Comparison of ENCODE assay signal across 9 mouse cellular contexts in the genomic region with DNA sequence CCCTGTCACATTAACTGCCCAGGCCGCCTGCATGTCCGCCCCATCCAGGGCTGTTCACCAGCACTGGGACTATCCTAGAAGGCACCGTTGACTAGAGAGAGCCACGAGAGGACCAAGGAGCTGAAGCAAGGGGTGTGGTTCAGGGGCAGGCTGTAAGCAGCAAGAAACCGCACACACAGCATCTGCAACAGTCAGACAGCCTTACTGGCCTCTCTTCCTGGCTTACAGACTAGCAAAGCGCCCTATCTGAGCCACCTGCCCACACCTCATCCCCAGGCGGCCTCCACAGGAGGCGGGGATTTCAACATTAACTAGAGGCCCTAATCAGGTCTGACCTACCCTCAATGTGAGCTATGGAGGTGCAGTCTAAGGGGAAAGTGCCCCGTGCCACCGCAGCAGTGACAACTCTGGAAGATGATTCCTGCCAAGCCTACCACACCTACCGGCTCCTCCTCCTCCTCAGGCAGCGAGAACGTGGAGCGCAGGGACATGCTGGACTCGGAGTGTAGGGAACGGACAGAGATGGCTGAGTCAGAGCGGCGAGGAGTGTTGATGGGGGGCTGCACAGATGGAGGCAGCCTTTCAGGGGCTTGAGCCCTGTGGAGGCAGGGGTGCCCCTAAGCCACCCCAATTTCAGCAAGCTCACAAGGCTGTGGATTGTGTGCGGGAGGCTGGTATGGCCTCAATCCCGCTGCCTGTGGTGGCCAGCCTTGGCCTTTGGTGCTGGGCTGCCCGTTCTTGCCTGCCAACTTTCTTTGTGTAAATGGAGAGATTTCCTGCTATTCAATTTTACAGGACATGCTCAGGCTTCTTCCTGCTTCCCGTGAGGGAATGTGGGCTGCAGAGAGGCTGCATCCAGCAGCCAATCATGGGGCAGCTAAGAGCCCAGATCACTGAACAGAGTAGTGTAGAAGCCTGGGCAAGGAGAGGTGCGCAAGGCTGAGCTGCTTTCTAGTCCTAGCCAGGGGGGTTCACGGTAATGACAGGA. TPM values are rescaled to one million over a fixed set of nuclear protein-coding genes. Genes with fewer than 3 reads are reported as not detected.
DNase-seq lines count a peak whose midpoint lies in the region; ATAC-seq and TF ChIP-seq lines count a peak whose summit lies in the region.
"Had no signal": no experiment of that assay in that cellular context is flagged by ENCODE, and none has a peak within 500 bp of the region (broad histone marks: within the 10 kb centered on the region; RNA-seq: fewer than 3 reads in every experiment).

No protein-coding gene starts in this region.

- 0 out of 2 replicates have a peak overlapping the region, but pooled peaks have one; percentile 3 for H3K9ac ChIP-seq in heart, embryonic 14.5 days (ENCODE audit: low read length)

- peak overlapping the region; percentile 80 for H3K27ac ChIP-seq in gastrocnemius, adult 2 months
- H3K27ac ChIP-seq in heart, embryonic 14.5 days (replicated peaks in 1 of 2; ENCODE audit: control insufficient read depth in 1 of 2, insufficient read depth in 1 of 2, low read depth in 2 of 2, low read length in 2 of 2): peak overlapping the region; percentile 61 to 63

- peaks cover 0 to 5% of the 10 kb centered on the region in 2 experiments; a peak in 1 of 4 replicates for H3K4me1 ChIP-seq in heart, embryonic 14.5 days (ENCODE audit: control insufficient read depth in 2 of 2, insufficient read depth in 2 of 2, low read length in 2 of 2)

- intact Hi-C loops in gastrocnemius, adult 2 months (cut with DNase I): no loop called here
- intact Hi-C loops in gastrocnemius, postnatal 36 days (cut with DNase I): no loop called here
- intact Hi-C loops in left cerebral cortex, postnatal 25 days (cut with DNase I): no loop called here

- peak overlapping the region; percentile 63 for H3K4me3 ChIP-seq in gastrocnemius, adult 2 months
- H3K4me3 ChIP-seq in heart, embryonic 14.5 days (ENCODE audit: control insufficient read depth in 1 of 2, insufficient read depth in 1 of 2, low read depth in 1 of 2, low read length in 2 of 2): no peak overlapping the region

- DNase-seq in gastrocnemius, adult 2 months: no peak
- no peak for DNase-seq in gastrocnemius, postnatal 36 days
- peak; percentile 53 for DNase-seq in kidney, postnatal 14 days
- DNase-seq in lung, postnatal 36 days: peak; percentile 73
- no peak for DNase-seq in frontal cortex, adult 2 months (ENCODE audit: extremely low spot score in 1 of 2, low spot score in 1 of 2)
- DNase-seq in left cerebral cortex, postnatal 25 days (ENCODE audit: low spot score in 2 of 2): no peak
- DNase-seq: gastrocnemius, postnatal 25 days had no signal

- H3K36me3 ChIP-seq in heart, embryonic 14.5 days (ENCODE audit: control insufficient read depth, insufficient read depth, low read length): peaks cover 82% of the 10 kb centered on the region

- peak overlapping the region; percentile 3; the same call in 1 of the 2 replicates for H3K4me2 ChIP-seq in heart, embryonic 14.5 days (ENCODE audit: low read length)

- peak; percentile 45; the same call in 1 of the 2 replicates for ATAC-seq in heart, embryonic 14.5 days (ENCODE audit: insufficient number of reproducible peaks, insufficient read depth, low FRiP score, low read depth)
- no peak for ATAC-seq in inflammation-experienced regulatory T-cells, adult 6 months

- no peaks in the 10 kb centered on the region for H3K9me3 ChIP-seq in heart, embryonic 14.5 days (ENCODE audit: control insufficient read depth, low read length)

- TF ChIP-seq CTCF in gastrocnemius, adult 2 months (IDR thresholded peaks at IDR 0.05): no peak

- no peaks in the 10 kb centered on the region for H3K27me3 ChIP-seq in heart, embryonic 14.5 days (ENCODE audit: control insufficient read depth, insufficient read depth, low read length)

- 81% methylated on average over 24 of the region's 24 CpGs for WGBS in heart, embryonic 14.5 days

RNA-seq across cellular contexts. Expression of a gene that starts 13.2 kb away (rescaled TPM):
- 10 to 100 TPM; 27.3 to 35.2 TPM for total RNA-seq in gastrocnemius, adult 2 months (2021)
- 10 to 100 TPM; 23.7 to 30.2 TPM for total RNA-seq in gastrocnemius, postnatal 36 days (2021)
- 68.8 and 74.4 TPM in 2 replicates for polyA plus RNA-seq in heart, embryonic 14.5 days (2014; fragmentation: Nextera tagmentation; extraction: Ambion mirVana)
- polyA plus RNA-seq in frontal cortex, adult 2 months (2012; rRNA removed): 194 and 212 TPM in 2 replicates
- polyA plus RNA-seq in inflammation-experienced regulatory T-cells, adult 6 months (2017; shearing (Covaris generic)): 10 to 100 TPM; 45.5 to 54.2 (median 53.7) TPM
- total RNA-seq in left cerebral cortex, postnatal 25 days (2021): 10 to 100 TPM; 75.1 to 77.7 TPM

RNA-seq across cellular contexts. Expression of a gene that starts 19.4 kb away (rescaled TPM):
- not detected for total RNA-seq in gastrocnemius, adult 2 months (2021)
- under 1 TPM in 1 of 2 experiments, not detected in 1; 0.20 TPM for total RNA-seq in gastrocnemius, postnatal 36 days (2021)
- 1.7 and 1.9 TPM in 2 replicates for polyA plus RNA-seq in heart, embryonic 14.5 days (2014; fragmentation: Nextera tagmentation; extraction: Ambion mirVana)
- polyA plus RNA-seq in frontal cortex, adult 2 months (2012; rRNA removed): 97.2 and 118 TPM in 2 replicates
- 1 to 10 TPM; 1.1 to 6.5 (median 2.0) TPM for polyA plus RNA-seq in inflammation-experienced regulatory T-cells, adult 6 months (2017; shearing (Covaris generic))
- 10 to 100 TPM; 53.4 to 59.5 TPM for total RNA-seq in left cerebral cortex, postnatal 25 days (2021)

RNA-seq across cellular contexts. Expression of a gene that starts 26.2 kb away (rescaled TPM):
- under 1 TPM in 1 of 2 experiments, not detected in 1; 0.08 TPM for total RNA-seq in gastrocnemius, adult 2 months (2021)
- total RNA-seq in gastrocnemius, postnatal 36 days (2021): under 1 TPM; 0.05 TPM
- 0.26 and 0.62 TPM in 2 replicates for polyA plus RNA-seq in heart, embryonic 14.5 days (2014; fragmentation: Nextera tagmentation; extraction: Ambion mirVana)
- 116 and 124 TPM in 2 replicates for polyA plus RNA-seq in frontal cortex, adult 2 months (2012; rRNA removed)
- polyA plus RNA-seq in inflammation-experienced regulatory T-cells, adult 6 months (2017; shearing (Covaris generic)): under 1 TPM in 2 of 3 experiments, not detected in 1; 0.16 to 0.23 TPM
- total RNA-seq in left cerebral cortex, postnatal 25 days (2021): 100 to 1,000 TPM; 115 to 121 TPM

RNA-seq across cellular contexts. Expression of a gene that starts 35.1 kb away (rescaled TPM):
- total RNA-seq in gastrocnemius, adult 2 months (2021): 10 to 100 TPM; 18.3 to 25.0 TPM
- total RNA-seq in gastrocnemius, postnatal 36 days (2021): 10 to 100 TPM; 19.8 to 20.3 TPM
- 16.8 and 18.0 TPM in 2 replicates for polyA plus RNA-seq in heart, embryonic 14.5 days (2014; fragmentation: Nextera tagmentation; extraction: Ambion mirVana)
- 85.1 and 85.3 TPM in 2 replicates for polyA plus RNA-seq in frontal cortex, adult 2 months (2012; rRNA removed)
- polyA plus RNA-seq in inflammation-experienced regulatory T-cells, adult 6 months (2017; shearing (Covaris generic)): 10 to 100 TPM in 2 of 3 experiments, 1 to 10 TPM in 1; 9.9 to 32.6 (median 22.6) TPM
- total RNA-seq in left cerebral cortex, postnatal 25 days (2021): 10 to 100 TPM; 66.4 to 84.7 TPM

RNA-seq across cellular contexts. Expression of a gene that starts 35.7 kb away (rescaled TPM):
- 10 to 100 TPM; 12.1 to 14.8 TPM for total RNA-seq in gastrocnemius, adult 2 months (2021)
- 10 to 100 TPM; 11.9 to 12.1 TPM for total RNA-seq in gastrocnemius, postnatal 36 days (2021)
- 15.2 and 17.5 TPM in 2 replicates for polyA plus RNA-seq in heart, embryonic 14.5 days (2014; fragmentation: Nextera tagmentation; extraction: Ambion mirVana)
- 37.9 and 45.7 TPM in 2 replicates for polyA plus RNA-seq in frontal cortex, adult 2 months (2012; rRNA removed)
- 10 to 100 TPM; 14.0 to 14.9 (median 14.5) TPM for polyA plus RNA-seq in inflammation-experienced regulatory T-cells, adult 6 months (2017; shearing (Covaris generic))
- 10 to 100 TPM; 30.0 to 32.2 TPM for total RNA-seq in left cerebral cortex, postnatal 25 days (2021)

Comparison
In these comparisons a context has a peak if more than half of its experiments do, and no peak if none do; other contexts are left out.
1. DNase-seq: peak in kidney, postnatal 14 days (single experiment) and lung, postnatal 36 days (single experiment); none in gastrocnemius, adult 2 months (single experiment), gastrocnemius, postnatal 36 days (0 of 2), frontal cortex, adult 2 months (0 of 2) and left cerebral cortex, postnatal 25 days (0 of 2).
2. RNA of a gene that starts 19.4 kb away (total RNA-seq): 53.4 to 59.5 TPM in left cerebral cortex, postnatal 25 days; 0.20 TPM in gastrocnemius, postnatal 36 days and not detected in gastrocnemius, adult 2 months; every median in the first group is over 10 times any median in the second.
3. RNA of a gene that starts 26.2 kb away (total RNA-seq): 115 to 121 TPM in left cerebral cortex, postnatal 25 days; 0.08 TPM in gastrocnemius, adult 2 months and 0.05 TPM in gastrocnemius, postnatal 36 days; every median in the first group is over 100 times any median in the second.